Mouse (Mus musculus) E14TG2a.4 (cell line): ENCODE results near the gene Ifit2.

Experiments
- CTCF ChIP-seq: conservative IDR thresholded peaks from 2 replicates; pipeline ENCODE4 v1.5.1; 2014; ENCODE audit warnings: low read length
- NANOG ChIP-seq: IDR thresholded peaks from 2 replicates; pipeline ENCODE4 v1.6.1; 2014; ENCODE audit warnings: borderline replicate concordance, low read length, mixed read lengths

DNA sequence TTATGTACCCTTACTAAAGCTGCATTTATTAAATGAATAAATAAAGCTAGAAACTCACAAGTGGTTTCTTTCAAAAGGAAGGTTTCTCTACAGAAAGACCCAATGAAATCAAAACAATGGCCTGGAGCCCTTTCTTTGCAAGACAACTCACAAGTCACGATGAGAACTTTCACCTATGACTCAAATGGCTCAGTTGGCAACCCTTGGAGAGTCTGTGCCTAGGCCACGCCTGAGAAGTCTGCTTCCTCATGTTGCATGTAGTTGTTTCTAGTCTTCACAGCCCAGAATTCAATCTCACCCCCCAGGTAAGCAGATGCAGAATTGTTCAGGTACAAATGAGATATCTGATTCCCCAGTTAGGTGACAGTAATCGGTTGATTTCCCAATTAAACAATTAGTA is 30.8 kb upstream of the Ifit2 start:
- TF ChIP-seq CTCF (no peak), NANOG (no peak)
